Mouse (Mus musculus) CD4-positive, CD25-positive, alpha-beta regulatory T cell (primary cell): Measurements from ENCODE around the gene Prpsap2. TPM values are rescaled to one million over a fixed set of nuclear protein-coding genes. Genes with fewer than 3 reads are reported as not detected.

Source experiments
- polyA plus RNA-seq: library from polyadenylated mRNA; unstranded; fragments of 100-300 nt; shearing (Covaris generic); gene quantifications from one replicate; pipeline ENCODE4 v1.2.1, GENCODE M21; 2017

Prpsap2 gene
- polyA plus RNA-seq: 32.4 TPM

GRCm38 (mm10) chr11:61761584-61762407, at the start of gene Prpsap2:
Gene Prpsap2 (minus strand): TSS chr11:61762088.

GRCm38 (mm10) chr11:61720636-61721035, 41.3 kb downstream of the Prpsap2 start, which contains the start of gene Slc5a10:
Gene Slc5a10 (minus strand): TSS chr11:61720826.

GRCm38 (mm10) chr11:61683907-61684731, 77.8 kb downstream of the Prpsap2 start, which contains the start of gene Fam83g:
Gene Fam83g (plus strand): TSS chr11:61684091.

Other genes with a start within 250 kb of the Prpsap2 start
- 0.60 TPM for gene Epn2, start 182.4 kb downstream of the Prpsap2 start, polyA plus RNA-seq
- 313 TPM for gene Grap, start 108.8 kb downstream of the Prpsap2 start, polyA plus RNA-seq
- gene Fam83g, start 78.0 kb downstream of the Prpsap2 start, polyA plus RNA-seq: 1.8 TPM
- gene Slc5a10, start 41.3 kb downstream of the Prpsap2 start, polyA plus RNA-seq: 0.25 TPM
- 31.7 TPM for gene Ulk2, start 93.0 kb upstream of the Prpsap2 start, polyA plus RNA-seq
- 48.4 TPM for gene Akap10, start 168.2 kb upstream of the Prpsap2 start, polyA plus RNA-seq
- 3.5 TPM for gene Specc1, start 194.7 kb upstream of the Prpsap2 start, polyA plus RNA-seq